14 mouse cellular contexts compared by ENCODE assay signal in genomic region chr8:121227756-121228155, GRCm38 (mm10).
DNase-seq lines count a peak whose midpoint lies in the region; ATAC-seq and TF ChIP-seq lines count a peak whose summit lies in the region.
"Had no signal": no experiment of that assay in that cellular context is flagged by ENCODE, and none has a peak within 500 bp of the region (broad histone marks: within the 10 kb centered on the region; RNA-seq: fewer than 3 reads in every experiment).

No protein-coding gene starts in this region.

- H3K4me1 ChIP-seq in hindbrain, embryonic 16.5 days (ENCODE audit: control insufficient read depth, insufficient read depth, low read depth, low read length), result no peaks in the 10 kb centered on the region
- 0 out of 2 replicates have a peak, but pooled peaks cover 3% of the 10 kb centered on the region for H3K4me1 ChIP-seq in hindbrain, embryonic 12.5 days
- H3K4me1 ChIP-seq in cortical plate, adult 2 months (ENCODE audit: control insufficient read depth, insufficient read depth, low read length), result no peaks in the 10 kb centered on the region
- H3K4me1 ChIP-seq in limb, embryonic 10.5 days, result peaks cover 53% of the 10 kb centered on the region

- no peak for TF ChIP-seq CTCF in cortical plate, adult 2 months (IDR thresholded peaks at IDR 0.05; ENCODE audit: extremely low read depth, insufficient read depth, low read length)

- 0 out of 2 replicates have a peak, but pooled peaks have one; percentile 12 for TF ChIP-seq POLR2A in cortical plate, adult 2 months (IDR thresholded peaks at IDR 0.05; ENCODE audit: extremely low read depth, insufficient read depth, low read length)

- H3K36me3 ChIP-seq in hindbrain, embryonic 16.5 days (ENCODE audit: control insufficient read depth, insufficient read depth, low read length), result no peaks in the 10 kb centered on the region
- H3K36me3 ChIP-seq in hindbrain, embryonic 12.5 days, result no peaks in the 10 kb centered on the region
- no peaks in the 10 kb centered on the region for H3K36me3 ChIP-seq in limb, embryonic 10.5 days
- H3K36me3 ChIP-seq: hindbrain, embryonic 13.5 days had no signal

- H3K4me2 ChIP-seq in hindbrain, embryonic 16.5 days (ENCODE audit: low read length), result no peak overlapping the region
- H3K4me2 ChIP-seq in hindbrain, embryonic 12.5 days (replicated peaks), result no peak overlapping the region
- H3K4me2 ChIP-seq: hindbrain, embryonic 13.5 days; liver, embryonic 11.5 days; midbrain, embryonic 11.5 days had no signal

- DNase-seq in frontal cortex, postnatal 36 days (ENCODE audit: low spot score in 2 of 2), result peak; percentile 36 to 61
- no peak for DNase-seq in limb, embryonic 10.5 days (ENCODE audit: low spot score)
- no peak for DNase-seq in T-cell, adult 2 months (ENCODE audit: low spot score)
- no peak for DNase-seq in cerebellum, postnatal 10 days
- no peak for DNase-seq in embryo, embryonic 10 days (ENCODE audit: low spot score)
- DNase-seq: adrenal gland, postnatal 10 days; cerebellum, postnatal 14 days; kidney, adult 18-20 months had no signal

- H3K9me3 ChIP-seq in hindbrain, embryonic 16.5 days (ENCODE audit: control insufficient read depth, low read length), result no peaks in the 10 kb centered on the region
- no peaks in the 10 kb centered on the region for H3K9me3 ChIP-seq in hindbrain, embryonic 12.5 days (replicated peaks)
- H3K9me3 ChIP-seq in limb, embryonic 10.5 days (replicated peaks), result no peaks in the 10 kb centered on the region
- H3K9me3 ChIP-seq: hindbrain, embryonic 13.5 days had no signal

- H3K27ac ChIP-seq in hindbrain, embryonic 16.5 days (ENCODE audit: low read depth, low read length), result no peak overlapping the region
- H3K27ac ChIP-seq in hindbrain, embryonic 12.5 days, result no peak overlapping the region
- H3K27ac ChIP-seq in cortical plate, adult 2 months (ENCODE audit: insufficient read depth, low read length), result no peak overlapping the region
- peak overlapping the region; percentile 64; the same call in 1 of the 2 replicates for H3K27ac ChIP-seq in limb, embryonic 10.5 days
- H3K27ac ChIP-seq: hindbrain, embryonic 13.5 days had no signal

- H3K9ac ChIP-seq in hindbrain, embryonic 16.5 days (ENCODE audit: low read depth, low read length), result no peak overlapping the region
- H3K9ac ChIP-seq in hindbrain, embryonic 12.5 days, result no peak overlapping the region
- H3K9ac ChIP-seq: hindbrain, embryonic 13.5 days had no signal

- peak; percentile 17; the same call in 1 of the 2 replicates for ATAC-seq in hindbrain, embryonic 16.5 days
- no peak for ATAC-seq in hindbrain, embryonic 12.5 days (ENCODE audit: low FRiP score)

- WGBS in hindbrain, embryonic 16.5 days, result 63% methylated on average over 18 of the region's 18 CpGs
- whole genome bisulfite sequencing in hindbrain, embryonic 12.5 days, result 76% methylated on average over 18 of the region's 18 CpGs
- WGBS in limb, embryonic 10.5 days, result 82% methylated on average over 18 of the region's 18 CpGs

- H3K4me3 ChIP-seq in hindbrain, embryonic 16.5 days (ENCODE audit: low read length), result no peak overlapping the region
- H3K4me3 ChIP-seq in hindbrain, embryonic 12.5 days, result no peak overlapping the region
- no peak overlapping the region for H3K4me3 ChIP-seq in cortical plate, adult 2 months (ENCODE audit: insufficient read depth, low read length)
- no peak overlapping the region for H3K4me3 ChIP-seq in limb, embryonic 10.5 days
- H3K4me3 ChIP-seq: hindbrain, embryonic 13.5 days had no signal

- H3K27me3 ChIP-seq in hindbrain, embryonic 16.5 days (replicated peaks; ENCODE audit: control insufficient read depth, insufficient read depth, low read length), result no peaks in the 10 kb centered on the region
- H3K27me3 ChIP-seq in hindbrain, embryonic 12.5 days, result peaks cover 11% of the 10 kb centered on the region; the same call in 1 of the 2 replicates
- H3K27me3 ChIP-seq in limb, embryonic 10.5 days (ENCODE audit: low read depth, poor library complexity, severe bottlenecking), result peaks cover 74% of the 10 kb centered on the region

Comparison
In these comparisons a context has a peak if more than half of its experiments do, and no peak if none do; other contexts are left out.
1. DNase-seq: peak in frontal cortex, postnatal 36 days (2 of 2); none in limb, embryonic 10.5 days (single experiment), T-cell, adult 2 months (single experiment), cerebellum, postnatal 10 days (0 of 2) and embryo, embryonic 10 days (single experiment).